Mouse (Mus musculus): ENCODE measurements around the gene Usp46. TPM values are rescaled to one million over a fixed set of nuclear protein-coding genes. Genes with fewer than 3 reads are reported as not detected.

Usp46 gene
- polyA plus RNA-seq (2016; fragmentation: Nextera tagmentation; extraction: Ambion mirVana), result 31.0 and 34.7 TPM in 2 replicates

DNA sequence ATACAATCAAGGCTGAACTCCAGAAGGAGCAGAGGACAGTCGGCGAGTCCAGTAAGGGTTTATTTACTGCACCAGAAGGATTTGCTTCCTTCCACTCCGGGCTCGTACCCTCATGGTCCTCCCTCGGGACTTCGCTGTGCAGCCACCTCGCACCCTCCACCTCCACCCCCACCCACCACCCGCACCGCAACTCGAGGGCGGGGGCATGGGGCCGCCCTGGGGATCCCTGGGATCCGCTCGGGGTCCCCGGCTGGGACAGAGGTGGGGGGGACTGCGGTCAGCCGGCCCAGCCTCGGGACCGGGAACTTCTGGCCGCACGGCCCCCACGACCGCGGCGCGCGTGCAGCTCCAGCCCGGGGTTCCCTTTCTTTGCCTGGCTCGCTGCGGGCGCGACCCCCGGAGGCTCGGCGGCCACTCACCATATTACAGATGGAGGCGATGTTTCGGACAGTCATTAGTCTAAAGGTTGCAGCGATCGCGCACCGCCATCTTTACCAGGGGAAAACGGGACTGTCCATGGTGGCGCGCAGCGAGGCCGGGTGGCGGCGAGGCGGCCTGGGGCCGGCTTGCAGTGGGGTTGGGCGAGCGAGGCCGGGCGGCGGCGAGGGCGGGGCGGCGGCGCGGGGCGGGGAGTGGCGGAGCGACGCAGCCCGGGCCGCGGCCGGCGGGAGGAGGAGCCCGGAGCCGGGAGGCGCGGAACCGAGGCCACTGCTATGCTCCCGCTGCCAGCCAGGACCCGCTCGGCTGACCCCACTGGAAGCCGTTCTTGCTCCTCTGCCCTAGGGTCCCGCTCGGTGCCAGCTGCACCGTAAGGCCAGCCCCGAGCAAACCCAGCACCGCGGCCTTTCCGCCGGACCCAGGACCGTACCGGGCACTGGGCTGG is at the start of gene Usp46:
Usp46 (minus strand) TSS at position 601 of the 883 bp plus-strand sequence.
- DNase-seq (ENCODE audit: low spot score), result peak; percentile 91
- no peaks in the 10 kb centered on the region for H3K27me3 ChIP-seq (ENCODE audit: insufficient read depth, poor library complexity, severe bottlenecking)
- WGBS, result under 1% methylated on average over 88 of the region's 89 CpGs
- peak within 1 kb of the TSS; percentile 96 for H3K4me3 ChIP-seq
- peaks cover 42% of the 10 kb centered on the region for H3K4me1 ChIP-seq
- no peaks in the 10 kb centered on the region for H3K36me3 ChIP-seq
- no peaks in the 10 kb centered on the region for H3K9me3 ChIP-seq
- H3K27ac ChIP-seq, result peak within 1 kb of the TSS; percentile 99

DNA sequence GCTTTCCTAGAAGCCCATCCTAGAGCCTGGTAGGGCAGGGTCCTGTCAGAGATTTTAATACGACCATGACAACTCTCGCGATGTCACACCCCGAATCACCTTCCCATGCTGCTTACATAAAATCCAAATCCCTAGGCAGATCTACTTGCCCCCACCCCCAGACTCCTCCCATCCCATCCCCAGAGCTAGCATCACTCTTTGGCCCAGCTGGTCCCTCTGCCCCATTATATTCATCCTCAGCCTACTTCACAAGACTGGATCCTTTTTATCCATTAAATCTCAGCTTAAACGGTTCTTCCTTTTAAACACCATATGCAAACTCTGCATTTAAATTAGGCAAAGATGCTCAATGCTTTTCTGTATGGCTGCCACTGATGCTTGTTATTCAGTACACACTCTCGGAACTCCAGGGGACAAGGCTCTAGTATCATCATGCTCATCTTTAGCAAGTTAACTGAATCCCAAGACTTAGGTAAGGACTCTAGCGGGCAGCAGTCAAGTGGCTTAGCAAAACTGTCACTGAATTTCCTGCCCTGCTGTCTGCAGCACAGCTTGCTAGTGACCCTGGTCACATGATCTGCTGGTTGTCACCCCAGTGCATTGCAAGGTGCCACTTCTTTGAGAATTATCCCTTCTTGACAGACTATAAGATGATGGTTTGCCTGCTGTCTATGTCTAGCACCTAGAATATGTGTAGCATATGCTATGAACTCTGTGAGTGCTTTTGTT is 45.9 kb upstream of the Usp46 start:
- no peak overlapping the region for H3K27ac ChIP-seq
- H3K27me3 ChIP-seq (ENCODE audit: insufficient read depth, poor library complexity, severe bottlenecking), result no peaks in the 10 kb centered on the region
- no peak overlapping the region for H3K4me3 ChIP-seq
- H3K9me3 ChIP-seq, result no peaks in the 10 kb centered on the region
- WGBS, result 72% methylated on average over 7 of the region's 7 CpGs
- H3K36me3 ChIP-seq, result no peaks in the 10 kb centered on the region
- no peaks in the 10 kb centered on the region for H3K4me1 ChIP-seq
- DNase-seq (ENCODE audit: low spot score), result no peak

- Histone ChIP-seq H3K27me3 (ENCODE audit: insufficient read depth, poor library complexity, severe bottlenecking) (no peaks in the 10 kb centered on the region), H3K36me3 (no peaks in the 10 kb centered on the region), H3K9me3 (no peaks in the 10 kb centered on the region), H3K27ac (no peak overlapping the region), H3K4me3 (no peak overlapping the region), H3K4me1 (peaks cover 6% of the 10 kb centered on the region; the same call in 1 of the 2 replicates)
- no peak for DNase-seq (ENCODE audit: low spot score)
- WGBS, result 64% methylated on average over 7 of the region's 7 CpGs
These were observed 37.2 kb upstream of the Usp46 start for GRCm38 (mm10) chr5:74105445-74105844.

DNA sequence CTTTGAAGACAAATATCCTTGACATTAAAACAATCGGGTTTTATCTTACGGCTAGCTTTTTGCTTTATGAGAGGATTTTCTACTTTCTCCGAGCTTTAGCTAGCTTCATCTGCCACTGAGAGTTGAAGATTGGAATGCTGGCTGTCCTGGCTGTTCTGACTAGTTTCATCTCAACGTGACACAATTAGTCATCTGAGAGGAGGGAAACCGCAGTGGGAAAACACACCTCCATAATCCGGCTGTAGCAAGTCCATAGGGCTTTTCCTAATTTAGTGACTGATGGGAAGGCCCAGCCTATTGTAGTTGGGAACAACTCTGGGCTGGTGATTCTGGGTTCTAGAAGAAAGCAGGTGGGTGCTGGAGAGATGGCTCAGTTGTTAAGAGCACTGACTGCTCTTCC is 33.5 kb upstream of the Usp46 start:
- DNase-seq (ENCODE audit: low spot score), result no peak
- WGBS, result 76% methylated on average over 6 of the region's 6 CpGs
- Histone ChIP-seq H3K27ac (no peak overlapping the region), H3K9me3 (no peaks in the 10 kb centered on the region), H3K27me3 (ENCODE audit: insufficient read depth, poor library complexity, severe bottlenecking) (no peaks in the 10 kb centered on the region), H3K36me3 (peaks cover 13% of the 10 kb centered on the region), H3K4me1 (peaks cover 6% of the 10 kb centered on the region; the same call in 1 of the 2 replicates), H3K4me3 (no peak overlapping the region)

GRCm38 (mm10) chr5:74099046-74099445 is 30.8 kb upstream of the Usp46 start:
- WGBS, result 90% methylated on average over 10 of the region's 10 CpGs

DNA sequence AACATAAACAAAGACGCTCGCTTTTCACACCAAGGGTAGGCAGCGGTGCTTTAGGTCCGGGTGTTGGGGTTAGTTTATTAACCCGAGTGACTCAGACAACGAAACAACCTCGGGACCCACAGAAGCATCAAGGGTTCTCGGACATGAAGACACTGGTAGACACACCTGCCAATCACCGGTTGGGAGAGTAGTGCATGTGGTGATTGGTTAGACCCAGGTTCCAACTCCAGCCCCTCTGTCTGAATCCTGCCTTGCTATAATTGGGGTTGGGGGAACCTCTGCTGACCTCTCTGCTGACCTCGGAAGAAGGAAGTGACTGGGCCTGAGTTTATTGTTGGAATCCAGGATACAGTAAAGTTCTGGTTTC is 29.6 kb upstream of the Usp46 start:
- Histone ChIP-seq H3K36me3 (peaks cover 43% of the 10 kb centered on the region), H3K4me3 (no peak overlapping the region), H3K9me3 (no peaks in the 10 kb centered on the region), H3K4me1 (peaks cover 9% of the 10 kb centered on the region; the same call in 1 of the 2 replicates), H3K27ac (no peak overlapping the region), H3K27me3 (ENCODE audit: insufficient read depth, poor library complexity, severe bottlenecking) (no peaks in the 10 kb centered on the region)
- no peak for DNase-seq (ENCODE audit: low spot score)
- WGBS, result 76% methylated on average over 10 of the region's 10 CpGs

More at GRCm38 (mm10) chr5:74099046-74099445, 30.8 kb upstream of the Usp46 start:
- Histone ChIP-seq H3K4me1 (peaks cover 7% of the 10 kb centered on the region; the same call in 1 of the 2 replicates), H3K9me3 (no peaks in the 10 kb centered on the region), H3K36me3 (peaks cover 40% of the 10 kb centered on the region), H3K4me3 (no peak overlapping the region), H3K27ac (no peak overlapping the region), H3K27me3 (ENCODE audit: insufficient read depth, poor library complexity, severe bottlenecking) (no peaks in the 10 kb centered on the region)
- DNase-seq (ENCODE audit: low spot score), result no peak

- no peak for DNase-seq (ENCODE audit: low spot score)
- Histone ChIP-seq H3K36me3 (peaks cover 43% of the 10 kb centered on the region), H3K27me3 (ENCODE audit: insufficient read depth, poor library complexity, severe bottlenecking) (no peaks in the 10 kb centered on the region), H3K4me3 (no peak overlapping the region), H3K27ac (no peak overlapping the region), H3K9me3 (no peaks in the 10 kb centered on the region), H3K4me1 (peaks cover 9% of the 10 kb centered on the region; the same call in 1 of the 2 replicates)
- WGBS, result 92% methylated on average over 11 of the region's 11 CpGs
These were observed 29.1 kb upstream of the Usp46 start for GRCm38 (mm10) chr5:74097116-74097853.

GRCm38 (mm10) chr5:74096060-74096459 is 27.8 kb upstream of the Usp46 start:
- Histone ChIP-seq H3K4me1 (peaks cover 9% of the 10 kb centered on the region; the same call in 1 of the 2 replicates), H3K36me3 (peaks cover 43% of the 10 kb centered on the region), H3K4me3 (no peak overlapping the region), H3K27me3 (ENCODE audit: insufficient read depth, poor library complexity, severe bottlenecking) (no peaks in the 10 kb centered on the region), H3K27ac (no peak overlapping the region), H3K9me3 (no peaks in the 10 kb centered on the region)
- 90% methylated on average over 1 of the region's 1 CpGs for WGBS
- DNase-seq (ENCODE audit: low spot score), result no peak

GRCm38 (mm10) chr5:74095611-74096010 is 27.4 kb upstream of the Usp46 start:
- Histone ChIP-seq H3K4me1 (peaks cover 9% of the 10 kb centered on the region; the same call in 1 of the 2 replicates), H3K9me3 (no peaks in the 10 kb centered on the region), H3K4me3 (no peak overlapping the region), H3K36me3 (peaks cover 43% of the 10 kb centered on the region), H3K27me3 (ENCODE audit: insufficient read depth, poor library complexity, severe bottlenecking) (no peaks in the 10 kb centered on the region), H3K27ac (no peak overlapping the region)
- DNase-seq (ENCODE audit: low spot score), result no peak
- 76% methylated on average over 2 of the region's 2 CpGs for WGBS

DNA sequence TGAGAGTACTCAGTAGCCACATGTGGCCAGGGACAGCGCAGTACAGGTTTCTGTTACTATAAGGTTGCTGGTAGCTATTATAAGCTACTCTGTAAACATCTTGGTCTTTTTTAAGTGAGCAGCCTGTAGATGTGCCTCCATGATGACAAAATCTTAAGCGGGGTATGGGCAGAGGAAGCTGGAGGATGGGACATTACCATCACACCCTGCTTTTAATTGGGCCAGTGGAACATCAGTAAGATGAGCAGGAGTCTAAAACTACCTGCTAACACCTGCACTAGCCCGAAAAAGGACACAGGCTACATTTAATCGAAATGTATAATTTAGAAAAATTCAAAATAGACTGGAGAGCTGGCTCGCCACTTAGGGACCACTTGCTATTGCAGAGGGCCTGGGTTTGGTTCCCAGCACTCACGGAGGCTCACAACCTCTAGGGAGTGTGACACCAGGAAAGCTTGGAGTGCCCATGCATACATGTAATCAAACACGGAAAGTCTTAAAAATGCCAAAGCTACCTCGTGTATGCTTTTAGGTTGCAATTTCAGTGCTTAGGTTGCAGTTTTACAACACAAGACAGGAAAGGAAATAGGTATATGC is 26.7 kb upstream of the Usp46 start:
- no peak for DNase-seq (ENCODE audit: low spot score)
- peaks cover 43% of the 10 kb centered on the region for H3K36me3 ChIP-seq
- no peaks in the 10 kb centered on the region for H3K9me3 ChIP-seq
- H3K27ac ChIP-seq, result peak overlapping the region; percentile 99; the same call in 1 of the 2 replicates
- no peaks in the 10 kb centered on the region for H3K27me3 ChIP-seq (ENCODE audit: insufficient read depth, poor library complexity, severe bottlenecking)
- H3K4me3 ChIP-seq, result peak overlapping the region; percentile 95
- 81% methylated on average over 8 of the region's 8 CpGs for WGBS
- H3K4me1 ChIP-seq, result peaks cover 9% of the 10 kb centered on the region; the same call in 1 of the 2 replicates

DNA sequence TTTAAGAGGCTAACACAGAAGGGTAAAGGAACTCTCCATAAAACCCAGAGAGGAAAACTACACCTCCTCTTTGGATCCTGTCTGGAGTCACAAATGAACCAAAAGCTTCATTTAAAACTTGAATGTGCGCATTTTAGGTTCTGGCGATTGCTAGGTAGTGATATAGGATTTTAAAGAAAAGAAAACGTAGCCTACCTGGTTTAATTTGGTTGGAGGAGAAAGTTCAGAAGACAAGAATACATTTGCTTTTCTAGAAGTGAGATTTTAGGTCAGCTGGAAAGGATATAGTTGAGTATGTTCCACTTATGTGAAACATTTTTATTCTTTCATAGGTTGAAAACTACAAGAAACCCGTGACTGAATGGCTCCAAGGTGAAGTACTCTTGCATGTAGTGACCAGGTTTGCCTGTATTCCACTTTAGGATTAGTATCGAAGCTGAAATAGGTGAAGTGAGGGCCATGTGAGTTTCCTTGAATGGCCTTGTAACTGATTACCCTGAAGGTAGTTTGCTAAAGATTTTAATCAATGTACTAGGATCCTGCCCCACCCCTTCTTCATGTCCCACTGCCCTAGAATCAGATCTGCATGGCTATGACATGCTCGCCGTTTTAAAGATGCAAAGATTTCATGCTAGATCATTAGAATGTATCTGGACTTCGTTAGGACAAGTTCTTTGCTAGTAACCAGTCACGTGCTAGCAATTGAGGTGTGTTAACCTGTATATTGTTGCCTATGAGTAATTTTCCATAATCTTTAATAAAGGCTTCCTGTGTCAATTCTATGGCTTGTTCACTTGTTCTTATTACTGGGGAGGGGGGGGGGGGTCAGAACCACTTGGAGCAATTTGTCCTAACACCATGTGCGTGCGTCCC is 25.6 kb upstream of the Usp46 start:
- Histone ChIP-seq H3K27ac (peak overlapping the region; percentile 99), H3K4me3 (peak overlapping the region; percentile 95), H3K4me1 (peaks cover 9% of the 10 kb centered on the region; the same call in 1 of the 2 replicates), H3K36me3 (peaks cover 43% of the 10 kb centered on the region), H3K27me3 (ENCODE audit: insufficient read depth, poor library complexity, severe bottlenecking) (no peaks in the 10 kb centered on the region), H3K9me3 (no peaks in the 10 kb centered on the region)
- no peak for DNase-seq (ENCODE audit: low spot score)
- WGBS, result 21% methylated on average over 11 of the region's 11 CpGs
